Mouse (Mus musculus) embryonic facial prominence, embryonic 13.5 days (tissue): ENCODE data around the gene Ryr3. TPM values are rescaled to one million over a fixed set of nuclear protein-coding genes. Genes with fewer than 3 reads are reported as not detected.

Experiments used
- ATAC-seq: fragments of 200-750 bp; cut with Nextera tagmentation; 2 replicates; pipeline ENCODE4 v1.8.0; 2017; ENCODE audit warnings: low read depth; ENCODE audit not compliant: insufficient number of reproducible peaks, insufficient read depth, low FRiP score, low TSS enrichment
- H3K27ac ChIP-seq: fragments of 300-500 bp; sonication (generic); 2 replicates; pipeline ENCODE4 v1.5.1; 2015; ENCODE audit warnings: moderate library complexity, mild to moderate bottlenecking, inconsistent platforms
- H3K27me3 ChIP-seq: fragments of 300-500 bp; sonication (generic); 2 replicates; pipeline ENCODE4 v1.6.1; 2015; ENCODE audit warnings: mild to moderate bottlenecking, inconsistent platforms
- H3K36me3 ChIP-seq: fragments of 300-500 bp; sonication (generic); 2 replicates; pipeline ENCODE4 v1.6.1; 2015; ENCODE audit warnings: mild to moderate bottlenecking, inconsistent platforms
- H3K4me1 ChIP-seq: fragments of 300-500 bp; sonication (generic); 2 replicates; pipeline ENCODE4 v1.6.1; 2015; ENCODE audit warnings: inconsistent platforms
- H3K4me2 ChIP-seq: fragments of 300-500 bp; sonication (generic); 2 replicates; pipeline ENCODE4 v1.6.1; 2015; ENCODE audit warnings: moderate library complexity, mild to moderate bottlenecking, inconsistent platforms
- H3K4me3 ChIP-seq: fragments of 300-500 bp; sonication (generic); 2 replicates; pipeline ENCODE4 v1.5.1; 2015; ENCODE audit warnings: mild to moderate bottlenecking, inconsistent platforms
- H3K9ac ChIP-seq: fragments of 300-500 bp; sonication (generic); 2 replicates; pipeline ENCODE4 v1.6.1; 2015; ENCODE audit warnings: mild to moderate bottlenecking, inconsistent platforms
- H3K9me3 ChIP-seq: fragments of 300-500 bp; sonication (generic); 2 replicates; pipeline ENCODE4 v1.6.1; 2016; ENCODE audit warnings: inconsistent platforms
- WGBS: fragments of 180-500 bp; shearing (Covaris S2); methylation state at CpG from one replicate; pipeline ENCODE4 v1.1.7; 2015; ENCODE audit warnings: mixed read lengths; 5-methylcytosine and 5-hydroxymethylcytosine counted together
- polyA plus RNA-seq: library from polyadenylated mRNA; unstranded; fragments of >200 nt; fragmentation: Nextera tagmentation; extraction: Ambion mirVana; gene quantifications from 2 replicates; pipeline ENCODE4 v1.2.1, GENCODE M21; 2015

Ryr3 gene
- polyA plus RNA-seq, 1 experiment from 2014 or later, result 1.3 TPM

DNA sequence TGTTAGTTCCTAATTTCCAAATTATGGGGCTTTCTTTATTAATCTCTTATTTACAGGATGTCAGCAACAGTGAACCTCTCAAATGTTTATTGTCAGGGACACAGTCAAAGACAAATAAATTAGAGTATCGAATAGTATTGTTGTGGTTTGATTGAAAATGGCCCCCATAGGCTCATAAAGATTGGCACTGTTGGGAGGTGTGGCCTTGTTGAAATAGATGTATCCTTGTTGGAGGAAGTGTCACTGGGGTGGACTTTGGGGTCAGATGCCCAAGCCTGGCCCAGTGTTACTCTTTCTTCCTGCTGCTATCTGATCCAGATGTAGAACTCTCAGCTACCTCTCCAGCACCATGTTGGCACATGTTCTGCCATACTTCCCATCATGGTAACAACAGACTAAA is 495.7 kb downstream of the Ryr3 start:
- H3K4me1 ChIP-seq, result no peaks in the 10 kb centered on the region
- no peak overlapping the region for H3K4me2 ChIP-seq
- no peak overlapping the region for H3K9ac ChIP-seq
- H3K4me3 ChIP-seq, result no peak overlapping the region
- no peak overlapping the region for H3K27ac ChIP-seq
- no peaks in the 10 kb centered on the region for H3K36me3 ChIP-seq
- no peak for ATAC-seq
- no peaks in the 10 kb centered on the region for H3K27me3 ChIP-seq
- WGBS, result 89% methylated on average over 1 of the region's 1 CpGs
- H3K9me3 ChIP-seq, result no peaks in the 10 kb centered on the region

DNA sequence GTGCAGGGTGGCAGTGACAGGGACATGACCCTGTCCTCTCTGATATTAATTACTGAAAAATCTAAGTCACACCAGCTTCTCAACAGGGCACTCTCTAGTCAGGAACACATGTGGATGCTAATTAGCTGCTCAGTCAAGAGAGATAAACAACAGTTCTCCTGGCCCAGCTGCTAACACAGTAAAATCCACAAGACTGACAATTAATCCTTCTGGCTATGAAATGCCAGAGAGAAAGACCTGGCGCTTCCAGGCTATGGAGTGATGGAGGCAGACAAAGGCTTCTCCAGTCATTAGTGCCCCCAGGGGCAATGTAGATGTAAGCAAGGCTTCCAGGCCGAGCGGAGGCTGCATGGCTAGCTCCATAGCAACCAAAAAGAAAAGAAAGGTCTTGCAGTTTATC is 496.2 kb downstream of the Ryr3 start:
- no peaks in the 10 kb centered on the region for H3K36me3 ChIP-seq
- ATAC-seq, result no peak
- 25% methylated on average over 3 of the region's 3 CpGs for WGBS
- H3K4me2 ChIP-seq, result no peak overlapping the region
- H3K27ac ChIP-seq, result no peak overlapping the region
- H3K4me1 ChIP-seq, result no peaks in the 10 kb centered on the region
- H3K4me3 ChIP-seq, result no peak overlapping the region
- H3K9ac ChIP-seq, result no peak overlapping the region
- H3K9me3 ChIP-seq, result no peaks in the 10 kb centered on the region
- H3K27me3 ChIP-seq, result no peaks in the 10 kb centered on the region

DNA sequence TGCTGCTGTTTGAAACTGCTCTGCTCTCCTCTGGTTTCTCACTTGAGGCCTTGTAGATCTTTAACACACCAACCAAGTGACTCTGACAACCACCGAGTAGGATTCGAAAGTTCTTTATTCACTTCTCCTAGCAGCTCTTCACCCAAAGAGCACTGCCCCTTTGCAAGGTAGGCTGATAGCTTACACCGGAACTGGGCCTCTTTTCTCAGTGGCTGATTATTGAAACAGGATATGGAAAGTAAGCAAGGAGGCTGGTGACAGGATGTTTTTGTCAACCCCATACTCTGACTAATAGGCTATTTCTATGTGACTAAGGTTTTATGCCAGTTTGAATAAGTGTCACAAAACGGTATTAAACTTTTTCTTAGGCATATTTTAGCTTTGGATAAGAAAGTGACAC is 502.2 kb downstream of the Ryr3 start:
- no peaks in the 10 kb centered on the region for H3K4me1 ChIP-seq
- H3K36me3 ChIP-seq, result no peaks in the 10 kb centered on the region
- H3K27ac ChIP-seq, result no peak overlapping the region
- H3K4me2 ChIP-seq, result no peak overlapping the region
- no peak overlapping the region for H3K9ac ChIP-seq
- WGBS, result 68% methylated on average over 4 of the region's 4 CpGs
- no peak for ATAC-seq
- no peak overlapping the region for H3K4me3 ChIP-seq
- no peaks in the 10 kb centered on the region for H3K9me3 ChIP-seq
- H3K27me3 ChIP-seq, result no peaks in the 10 kb centered on the region

DNA sequence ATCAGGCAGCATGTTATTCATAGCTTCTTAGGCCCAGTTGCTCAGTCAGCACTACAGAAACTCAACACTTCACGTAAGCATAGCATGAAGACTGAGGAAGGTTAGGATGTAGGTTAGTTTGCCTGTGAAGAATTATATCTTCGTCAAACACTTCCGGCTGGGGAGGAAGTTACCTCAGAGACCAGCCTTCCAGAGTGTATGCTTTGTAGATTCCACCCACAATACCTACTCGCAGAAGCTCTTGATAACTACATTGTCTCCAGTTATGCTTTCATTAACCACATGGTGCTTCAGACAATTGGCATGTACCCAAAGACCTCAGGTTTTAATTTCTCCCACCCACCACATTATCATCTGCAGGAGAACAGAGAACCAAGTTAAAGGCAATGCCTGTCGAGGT is 535.1 kb downstream of the Ryr3 start:
- Histone ChIP-seq H3K4me3 (no peak overlapping the region), H3K9ac (no peak overlapping the region), H3K27me3 (no peaks in the 10 kb centered on the region), H3K4me2 (no peak overlapping the region), H3K4me1 (no peaks in the 10 kb centered on the region), H3K27ac (no peak overlapping the region), H3K9me3 (no peaks in the 10 kb centered on the region), H3K36me3 (no peaks in the 10 kb centered on the region)
- ATAC-seq, result no peak
- 78% methylated on average over 5 of the region's 5 CpGs for WGBS

DNA sequence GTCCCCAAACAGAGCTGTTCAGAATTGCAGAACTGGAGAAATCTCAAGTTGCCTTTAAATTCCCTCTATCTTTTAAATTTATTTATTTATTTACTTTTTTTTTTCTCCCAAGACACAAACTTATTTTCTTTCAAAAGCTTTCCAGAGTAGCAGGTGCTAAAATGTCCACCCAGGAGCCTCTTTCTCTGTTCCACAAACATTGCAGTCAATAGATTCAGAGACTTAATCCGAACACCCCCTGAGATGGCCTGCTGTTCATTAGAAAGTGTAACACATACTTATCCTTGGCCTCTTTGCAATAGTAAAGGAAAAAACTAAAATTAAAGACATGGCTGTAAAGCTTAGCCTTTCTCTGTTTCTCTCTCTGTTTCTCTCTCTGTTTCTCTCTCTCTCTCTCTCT is 539.6 kb downstream of the Ryr3 start:
- Histone ChIP-seq H3K9ac (no peak overlapping the region), H3K27me3 (no peaks in the 10 kb centered on the region), H3K9me3 (no peaks in the 10 kb centered on the region), H3K4me3 (no peak overlapping the region), H3K4me2 (no peak overlapping the region), H3K4me1 (no peaks in the 10 kb centered on the region), H3K27ac (no peak overlapping the region), H3K36me3 (no peaks in the 10 kb centered on the region)
- 51% methylated on average over 1 of the region's 1 CpGs for WGBS
- ATAC-seq, result no peak

DNA sequence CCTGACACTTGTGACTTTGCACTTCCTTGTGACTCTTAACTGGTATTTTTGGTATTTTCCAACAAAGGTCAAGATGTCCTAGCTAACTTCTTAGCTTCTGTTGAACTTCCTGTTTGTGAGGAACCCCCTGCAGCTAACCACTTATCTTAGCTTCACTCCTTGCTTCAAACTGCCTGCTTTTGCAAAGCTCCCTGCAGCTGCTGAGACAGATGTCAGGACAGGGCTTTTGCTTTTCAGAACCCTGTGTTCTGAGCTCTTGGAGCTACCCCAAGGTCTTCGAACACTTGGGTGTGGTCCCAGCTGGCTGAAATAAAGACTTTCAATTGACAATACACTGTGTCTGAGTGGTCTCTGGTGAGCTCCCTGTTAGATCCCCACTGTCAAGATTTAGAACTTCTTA is 540.2 kb downstream of the Ryr3 start:
- H3K9me3 ChIP-seq, result no peaks in the 10 kb centered on the region
- no peak overlapping the region for H3K27ac ChIP-seq
- H3K4me3 ChIP-seq, result no peak overlapping the region
- WGBS, result 62% methylated on average over 1 of the region's 1 CpGs
- no peak for ATAC-seq
- no peak overlapping the region for H3K4me2 ChIP-seq
- no peaks in the 10 kb centered on the region for H3K27me3 ChIP-seq
- no peaks in the 10 kb centered on the region for H3K36me3 ChIP-seq
- no peaks in the 10 kb centered on the region for H3K4me1 ChIP-seq
- H3K9ac ChIP-seq, result no peak overlapping the region

DNA sequence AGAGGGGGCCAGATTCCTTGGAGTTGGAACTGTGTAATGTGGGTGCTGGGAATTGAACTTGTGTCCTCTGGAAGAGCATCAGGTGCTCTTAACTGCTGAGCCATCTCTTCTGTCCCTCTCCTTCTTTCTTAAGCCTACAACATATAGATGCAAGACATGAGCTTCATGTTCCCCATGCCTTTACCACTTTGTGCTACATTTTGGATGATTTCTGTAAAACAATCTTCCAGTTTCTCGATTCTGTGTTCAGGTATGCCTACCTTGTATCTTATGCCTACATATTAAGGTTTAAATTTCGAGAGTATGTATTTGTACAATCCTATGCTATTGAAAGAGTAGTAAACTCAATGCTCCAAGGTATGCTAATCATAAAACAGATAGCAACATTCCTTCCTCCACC is 540.7 kb downstream of the Ryr3 start:
- Histone ChIP-seq H3K36me3 (no peaks in the 10 kb centered on the region), H3K27me3 (no peaks in the 10 kb centered on the region), H3K4me2 (no peak overlapping the region), H3K9ac (no peak overlapping the region), H3K4me3 (no peak overlapping the region), H3K9me3 (no peaks in the 10 kb centered on the region), H3K27ac (no peak overlapping the region), H3K4me1 (no peaks in the 10 kb centered on the region)
- no peak for ATAC-seq
- 77% methylated on average over 2 of the region's 2 CpGs for WGBS

DNA sequence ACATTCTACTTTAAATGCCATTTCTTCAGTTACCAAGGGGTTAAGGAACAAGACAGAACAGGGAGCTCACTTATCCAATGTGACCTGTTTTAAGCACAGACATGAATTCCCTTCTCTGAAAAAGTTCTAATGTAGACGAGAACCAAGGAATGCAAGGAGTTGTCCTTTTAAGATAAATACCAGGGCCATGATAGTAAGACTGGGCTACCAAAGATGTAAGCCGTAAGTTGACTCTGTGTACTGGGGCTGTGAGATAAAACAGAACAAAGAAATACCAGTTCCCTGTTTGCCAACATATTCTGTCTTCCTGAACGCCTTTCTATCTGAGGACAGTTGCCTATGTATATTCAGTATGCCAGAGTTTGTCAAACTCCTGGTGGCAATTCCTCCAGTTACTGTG is 547.4 kb downstream of the Ryr3 start:
- Histone ChIP-seq H3K27ac (no peak overlapping the region), H3K36me3 (no peaks in the 10 kb centered on the region)
- WGBS, result 77% methylated on average over 3 of the region's 3 CpGs

DNA sequence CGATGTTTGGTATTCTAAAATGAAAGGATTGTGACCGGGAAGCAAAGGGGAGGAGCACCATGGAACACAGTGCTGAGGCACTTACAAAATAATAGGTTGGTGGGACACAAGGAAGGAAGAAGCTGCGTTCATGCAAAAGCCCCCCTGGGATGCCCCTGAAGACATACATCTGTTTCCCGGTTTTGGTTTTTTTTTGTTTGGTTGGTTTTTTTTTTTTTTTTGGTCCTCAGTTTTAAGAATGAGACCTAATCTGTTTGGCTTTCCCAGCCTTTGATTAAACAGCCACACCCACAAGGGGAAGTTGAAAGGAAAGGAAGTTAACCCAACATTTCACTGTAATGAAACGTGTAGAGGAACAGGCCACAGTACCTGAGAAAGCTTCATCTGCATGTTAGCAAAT is 560.8 kb downstream of the Ryr3 start:
- no peaks in the 10 kb centered on the region for H3K9me3 ChIP-seq
- H3K27ac ChIP-seq, result no peak overlapping the region
- ATAC-seq, result no peak
- H3K4me2 ChIP-seq, result no peak overlapping the region
- H3K36me3 ChIP-seq, result no peaks in the 10 kb centered on the region
- H3K27me3 ChIP-seq, result no peaks in the 10 kb centered on the region
- H3K9ac ChIP-seq, result no peak overlapping the region
- 52% methylated on average over 5 of the region's 5 CpGs for WGBS
- H3K4me3 ChIP-seq, result no peak overlapping the region
- H3K4me1 ChIP-seq, result no peaks in the 10 kb centered on the region

More for the DNA sequence above, 547.4 kb downstream of the Ryr3 start:
- 0 out of 2 replicates have a peak, but pooled peaks cover 3% of the 10 kb centered on the region for H3K4me1 ChIP-seq
- H3K9me3 ChIP-seq, result no peaks in the 10 kb centered on the region
- H3K9ac ChIP-seq, result no peak overlapping the region
- no peaks in the 10 kb centered on the region for H3K27me3 ChIP-seq
- ATAC-seq, result no peak
- no peak overlapping the region for H3K4me3 ChIP-seq
- no peak overlapping the region for H3K4me2 ChIP-seq

DNA sequence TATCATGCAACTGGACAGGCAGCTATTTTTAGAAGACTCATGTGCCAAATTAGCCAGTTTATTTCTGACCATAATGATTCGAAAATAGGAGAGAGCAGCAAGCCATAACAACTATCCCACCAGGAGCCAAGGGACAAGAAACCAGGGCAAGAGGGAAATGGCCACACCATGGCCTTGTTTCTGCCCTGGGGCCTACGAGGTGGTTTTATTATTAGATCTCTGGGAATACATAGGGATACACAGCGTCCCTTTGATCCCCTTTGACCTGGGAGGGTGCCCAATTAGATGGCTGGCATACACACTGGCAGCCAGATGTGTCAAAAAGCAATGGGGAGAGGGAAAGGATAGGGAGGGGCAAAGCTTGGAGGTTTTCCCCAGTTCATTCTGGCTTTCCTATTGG is 563.1 kb downstream of the Ryr3 start:
- Histone ChIP-seq H3K36me3 (no peaks in the 10 kb centered on the region), H3K27ac (no peak overlapping the region), H3K4me1 (no peaks in the 10 kb centered on the region), H3K27me3 (no peaks in the 10 kb centered on the region), H3K4me3 (no peak overlapping the region), H3K9me3 (no peaks in the 10 kb centered on the region), H3K9ac (no peak overlapping the region), H3K4me2 (no peak overlapping the region)
- WGBS, result 64% methylated on average over 3 of the region's 3 CpGs
- no peak for ATAC-seq

DNA sequence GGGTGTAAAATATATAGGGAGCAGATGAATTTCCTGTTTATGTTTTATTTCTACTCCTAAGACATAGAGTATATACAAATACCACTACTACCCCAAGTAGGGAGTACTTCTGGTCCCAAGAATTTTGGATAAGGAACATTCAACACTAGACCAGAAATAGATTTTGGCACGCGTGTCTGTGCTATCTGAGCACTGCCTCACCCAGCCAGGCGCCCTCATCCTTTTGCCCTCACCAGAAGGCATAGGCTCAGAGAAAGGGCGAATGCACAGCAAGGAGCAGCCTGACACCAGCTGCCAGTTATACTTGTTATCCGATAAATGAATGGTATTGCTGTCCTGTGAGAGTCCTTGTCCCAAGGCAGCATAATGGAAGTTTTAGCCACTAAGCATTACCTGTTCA is 579.7 kb downstream of the Ryr3 start:
- ATAC-seq, result no peak
- Histone ChIP-seq H3K27ac (no peak overlapping the region), H3K9me3 (no peaks in the 10 kb centered on the region), H3K4me3 (no peak overlapping the region), H3K27me3 (no peaks in the 10 kb centered on the region), H3K9ac (no peak overlapping the region), H3K36me3 (no peaks in the 10 kb centered on the region), H3K4me1 (no peaks in the 10 kb centered on the region), H3K4me2 (no peak overlapping the region)
- WGBS, result 91% methylated on average over 5 of the region's 5 CpGs

DNA sequence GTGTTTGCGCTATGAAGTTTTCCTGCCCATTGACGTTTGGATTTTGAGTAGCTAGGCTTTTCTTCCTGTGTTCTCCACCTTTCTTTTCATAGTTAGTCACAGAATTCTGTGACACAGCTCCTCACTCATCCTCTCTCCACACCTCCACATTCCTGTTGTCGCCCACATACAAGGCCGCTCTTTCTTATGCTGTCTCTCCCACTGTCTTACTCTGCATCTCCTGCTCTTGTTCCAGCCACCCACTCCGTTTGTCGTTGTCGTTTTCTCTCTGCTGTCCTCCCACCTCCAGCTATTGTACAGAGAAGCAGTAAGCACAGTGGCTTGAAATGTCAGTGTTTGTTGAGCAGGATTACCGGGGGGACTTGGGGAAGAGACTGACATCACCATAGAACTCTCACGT is 584.4 kb downstream of the Ryr3 start:
- no peaks in the 10 kb centered on the region for H3K4me1 ChIP-seq
- 90% methylated on average over 9 of the region's 9 CpGs for WGBS
- H3K27me3 ChIP-seq, result no peaks in the 10 kb centered on the region
- H3K9ac ChIP-seq, result no peak overlapping the region
- H3K9me3 ChIP-seq, result no peaks in the 10 kb centered on the region
- no peaks in the 10 kb centered on the region for H3K36me3 ChIP-seq
- no peak overlapping the region for H3K27ac ChIP-seq
- no peak overlapping the region for H3K4me2 ChIP-seq
- H3K4me3 ChIP-seq, result no peak overlapping the region
- no peak for ATAC-seq

DNA sequence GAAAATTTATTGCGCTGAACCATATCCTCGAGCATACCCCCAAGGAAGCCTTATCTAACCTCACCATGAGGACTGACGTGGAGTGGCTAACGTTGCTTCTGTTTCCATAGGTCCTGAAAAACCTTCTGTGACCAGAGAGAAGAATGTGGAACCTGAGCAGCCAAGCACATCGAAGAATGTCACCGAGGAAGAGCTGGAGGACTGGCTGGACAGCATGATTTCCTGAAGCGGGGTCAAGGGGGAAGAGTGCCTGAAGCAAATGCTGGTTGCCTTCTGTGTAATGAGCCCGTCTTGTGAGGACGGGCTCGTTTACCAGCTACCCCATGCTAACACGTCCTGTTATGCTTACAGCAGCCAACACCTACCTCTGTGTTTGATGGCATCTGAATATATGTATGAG is 586.2 kb downstream of the Ryr3 start:
- Histone ChIP-seq H3K27me3 (no peaks in the 10 kb centered on the region), H3K4me3 (no peak overlapping the region), H3K9ac (no peak overlapping the region), H3K4me1 (no peaks in the 10 kb centered on the region), H3K27ac (no peak overlapping the region), H3K9me3 (no peaks in the 10 kb centered on the region), H3K4me2 (no peak overlapping the region), H3K36me3 (no peaks in the 10 kb centered on the region)
- no peak for ATAC-seq
- 73% methylated on average over 11 of the region's 11 CpGs for WGBS
